Mouse (Mus musculus) kidney, adult 2 months (tissue): ENCODE results near the gene Ccn1. TPM values are rescaled to one million over a fixed set of nuclear protein-coding genes. Genes with fewer than 3 reads are reported as not detected.

Experiments used
- DNase-seq: peaks from one replicate; pipeline ENCODE4 v3.0.0; 2021
- H3K27ac ChIP-seq: fragments of 200-500 bp; 2 replicates; pipeline ENCODE4 v1.5.1; 2012; ENCODE audit warnings: low read depth, low read length, control low read depth, inconsistent platforms; ENCODE audit not compliant: insufficient read depth
- H3K27me3 ChIP-seq: fragments of 200-500 bp; replicated peaks from 2 replicates; pipeline ENCODE4 v1.6.1; 2012; ENCODE audit warnings: mild to moderate bottlenecking, moderate library complexity, low read length, inconsistent platforms; ENCODE audit not compliant: control insufficient read depth, insufficient read depth
- H3K36me3 ChIP-seq: fragments of 200-500 bp; 2 replicates; pipeline ENCODE4 v1.6.1; 2012; ENCODE audit warnings: mild to moderate bottlenecking, moderate library complexity, low read length, inconsistent platforms; ENCODE audit not compliant: control insufficient read depth, insufficient read depth
- H3K4me1 ChIP-seq: fragments of 200-500 bp; 2 replicates; pipeline ENCODE4 v1.6.1; 2011; ENCODE audit warnings: low read length; ENCODE audit not compliant: control insufficient read depth, insufficient read depth
- H3K4me3 ChIP-seq: fragments of 200-500 bp; 2 replicates; pipeline ENCODE4 v1.5.1; 2011; ENCODE audit warnings: mild to moderate bottlenecking, low read depth, low read length, control low read depth; ENCODE audit not compliant: insufficient read depth
- CTCF ChIP-seq: fragments of 200-500 bp; conservative IDR thresholded peaks from 2 replicates; pipeline ENCODE4 v1.5.1; 2011; ENCODE audit warnings: low read depth, mild to moderate bottlenecking, control low read depth, low read length, moderate library complexity, mixed read lengths; ENCODE audit not compliant: insufficient read depth, insufficient read length
- POLR2A ChIP-seq: fragments of 200-500 bp; IDR thresholded peaks from one replicate; pipeline ENCODE4 v1.6.1; 2011; ENCODE audit warnings: low read depth, low read length, control low read depth
- WGBS: fragments of 180-500 bp; shearing (Covaris S2); methylation state at CpG from one replicate; pipeline ENCODE4 v1.1.7; 2018; 5-methylcytosine and 5-hydroxymethylcytosine counted together
- polyA plus RNA-seq: library from polyadenylated mRNA; depleted of rRNA; stranded (reverse); fragments of >200 nt; gene quantifications from 2 replicates; pipeline ENCODE4 v1.2.3, GENCODE M21; 2012

Ccn1 gene
- polyA plus RNA-seq, 1 experiment: 14.2 TPM

DNA sequence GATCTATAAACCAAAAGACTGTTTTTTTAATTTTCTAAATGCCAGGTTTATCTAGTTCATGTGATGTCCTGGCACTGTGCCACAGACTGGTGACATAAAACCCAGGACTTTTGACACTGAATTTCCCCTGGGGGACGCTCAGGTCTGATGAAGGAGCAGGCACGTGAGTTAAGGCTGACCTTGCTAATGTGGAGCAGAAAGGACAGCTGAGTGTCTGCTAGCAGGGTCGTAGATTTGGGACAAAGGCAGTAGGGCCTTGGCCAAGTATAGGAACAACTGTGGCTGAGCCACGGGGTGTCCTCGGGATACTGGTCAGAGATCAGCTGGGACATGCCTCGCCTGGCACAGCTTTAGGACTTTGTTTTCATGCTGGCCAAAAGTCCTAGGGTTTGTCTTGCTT lies 5.2 kb upstream of the Ccn1 start:
- H3K4me1 ChIP-seq: peaks cover 9% of the 10 kb centered on the region
- H3K27ac ChIP-seq: no peak overlapping the region
- no peaks in the 10 kb centered on the region for H3K36me3 ChIP-seq
- DNase-seq: no peak
- TF ChIP-seq POLR2A (no peak), CTCF (no peak)
- WGBS: 68% methylated on average over 6 of the region's 6 CpGs
- H3K27me3 ChIP-seq: no peaks in the 10 kb centered on the region
- H3K4me3 ChIP-seq: no peak overlapping the region

DNA sequence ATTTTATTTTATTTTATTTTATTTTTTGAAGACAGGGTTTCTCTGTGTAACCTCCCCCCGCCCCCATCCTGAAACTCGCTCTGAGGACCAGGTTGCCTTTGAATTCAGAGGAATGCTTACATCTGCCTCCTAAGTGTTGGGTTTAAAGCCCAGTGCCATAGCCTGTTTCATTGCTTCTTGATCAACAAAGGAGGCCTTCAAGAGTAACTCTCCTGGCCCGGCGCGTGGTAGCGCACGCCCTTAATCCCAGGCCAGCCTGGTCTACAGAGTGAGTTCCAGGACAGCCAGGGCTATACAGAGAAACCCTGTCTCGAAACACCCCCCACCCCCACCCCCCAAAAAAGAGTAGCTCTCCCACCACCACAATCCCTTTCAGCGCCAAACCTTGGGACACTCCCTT lies 4.2 kb upstream of the Ccn1 start:
- 93% methylated on average over 9 of the region's 9 CpGs for WGBS
- Histone ChIP-seq H3K4me1 (peaks cover 10% of the 10 kb centered on the region), H3K27ac (no peak overlapping the region), H3K4me3 (no peak overlapping the region), H3K27me3 (no peaks in the 10 kb centered on the region), H3K36me3 (no peaks in the 10 kb centered on the region)
- DNase-seq: no peak
- TF ChIP-seq CTCF (no peak), POLR2A (no peak)

DNA sequence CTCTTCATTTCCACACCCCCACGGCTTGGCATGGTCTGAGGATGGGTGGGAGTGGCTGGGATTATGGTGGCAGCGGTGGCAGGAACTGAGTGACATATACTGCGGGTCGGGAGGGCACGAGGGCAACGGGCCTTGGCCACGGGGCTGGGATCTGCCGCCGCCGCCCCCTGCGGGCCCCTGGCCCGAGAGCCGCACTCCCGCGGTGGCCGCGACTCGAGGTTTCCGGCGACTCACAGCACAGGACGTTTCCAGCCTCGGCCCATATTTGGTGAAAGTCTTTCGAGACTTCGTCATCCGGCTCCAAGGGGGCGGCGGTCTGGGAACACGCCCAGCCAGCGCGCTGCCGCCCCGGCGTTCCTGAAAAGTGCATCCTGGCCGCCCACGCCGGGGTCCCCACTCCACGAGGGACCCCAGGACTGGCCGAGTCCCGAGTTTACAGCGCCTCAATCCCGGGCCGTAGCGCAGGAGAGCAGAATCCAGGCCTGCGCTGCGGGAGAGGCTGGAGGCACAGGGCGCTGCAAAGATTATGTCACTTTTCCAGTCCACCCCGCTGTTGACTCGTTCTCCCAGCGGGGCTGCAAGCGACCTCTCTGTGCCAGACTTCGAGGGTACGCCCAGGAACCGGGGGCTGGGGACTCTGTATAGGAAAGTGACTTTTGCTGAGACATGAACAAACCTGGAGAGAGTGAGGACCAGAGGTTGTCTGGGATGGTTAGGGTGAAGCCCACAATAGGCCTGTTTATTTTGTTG lies 3.6 kb upstream of the Ccn1 start:
- WGBS: 2% methylated on average over 53 of the region's 53 CpGs
- no peaks in the 10 kb centered on the region for H3K27me3 ChIP-seq
- TF ChIP-seq CTCF: no peak
- TF ChIP-seq POLR2A: no peak
- peak overlapping the region; percentile 55 for H3K4me3 ChIP-seq
- H3K4me1 ChIP-seq: peaks cover 16% of the 10 kb centered on the region
- DNase-seq: peak; percentile 86
- no peaks in the 10 kb centered on the region for H3K36me3 ChIP-seq
- peak overlapping the region; percentile 80 for H3K27ac ChIP-seq

DNA sequence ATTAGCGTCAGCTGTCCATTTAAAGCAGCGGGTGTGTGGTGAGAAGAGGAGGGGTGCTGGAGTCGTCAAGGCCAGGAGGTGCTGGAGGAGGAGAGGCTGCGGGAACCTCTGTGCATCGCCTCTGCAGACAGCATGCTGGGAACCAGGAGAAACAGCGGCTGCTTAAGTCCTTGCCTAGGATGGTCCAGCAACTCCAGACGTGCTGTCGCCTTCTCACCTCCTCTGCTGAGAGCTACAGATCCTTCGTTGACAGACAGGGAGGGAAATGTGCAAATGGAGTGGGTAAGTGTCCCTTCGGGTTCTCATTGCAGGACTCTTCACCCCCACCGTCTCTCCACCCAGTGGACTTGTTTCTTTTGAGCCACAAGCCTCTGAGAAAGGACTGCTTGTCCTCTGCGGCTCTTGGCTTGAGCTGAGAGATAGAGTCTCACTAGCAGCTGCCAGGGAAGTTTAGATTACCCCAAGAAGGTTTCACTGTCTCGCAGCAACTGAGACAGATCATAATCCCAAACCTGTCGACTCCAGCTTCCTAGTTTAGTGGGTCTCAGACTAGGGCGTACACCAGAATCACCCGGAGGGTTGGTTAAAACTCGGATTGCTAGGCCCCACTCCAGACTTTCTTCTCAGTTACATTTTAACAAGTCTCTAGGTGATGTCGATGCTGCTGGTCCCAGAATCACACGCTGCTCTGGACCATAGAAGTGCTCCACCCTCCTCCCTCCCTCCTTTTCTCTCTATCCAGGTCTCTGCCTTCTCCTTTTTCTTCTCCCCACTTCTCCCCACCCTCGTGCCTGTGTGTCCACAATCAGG lies 2.7 kb upstream of the Ccn1 start:
- Histone ChIP-seq H3K27me3 (no peaks in the 10 kb centered on the region), H3K27ac (peak overlapping the region; percentile 80), H3K4me1 (peaks cover 16% of the 10 kb centered on the region), H3K36me3 (no peaks in the 10 kb centered on the region), H3K4me3 (peak overlapping the region; percentile 55)
- DNase-seq: peak; percentile 41
- TF ChIP-seq CTCF (no peak), POLR2A (no peak)
- WGBS: 47% methylated on average over 20 of the region's 20 CpGs

- DNase-seq: no peak
- TF ChIP-seq CTCF (no peak), POLR2A (no peak)
- H3K4me3 ChIP-seq: peak overlapping the region; percentile 55
- no peaks in the 10 kb centered on the region for H3K36me3 ChIP-seq
- WGBS: 76% methylated on average over 10 of the region's 10 CpGs
- H3K27ac ChIP-seq: peak overlapping the region; percentile 80
- peaks cover 16% of the 10 kb centered on the region for H3K4me1 ChIP-seq
- H3K27me3 ChIP-seq: no peaks in the 10 kb centered on the region
These were observed 2.2 kb upstream of the Ccn1 start for GRCm38 (mm10) chr3:145651978-145652321.

GRCm38 (mm10) chr3:145651029-145651977 lies 1.5 kb upstream of the Ccn1 start:
- peak overlapping the region; percentile 70 for H3K27ac ChIP-seq

More at GRCm38 (mm10) chr3:145651029-145651977, 1.5 kb upstream of the Ccn1 start:
- Histone ChIP-seq H3K4me1 (peaks cover 16% of the 10 kb centered on the region), H3K36me3 (no peaks in the 10 kb centered on the region), H3K27me3 (no peaks in the 10 kb centered on the region), H3K4me3 (peak overlapping the region; percentile 39)
- TF ChIP-seq CTCF (no peak), POLR2A (no peak)
- peak; percentile 43 for DNase-seq
- 53% methylated on average over 19 of the region's 19 CpGs for WGBS
